8 mouse cellular contexts compared by ENCODE assay signal in the genomic region with DNA sequence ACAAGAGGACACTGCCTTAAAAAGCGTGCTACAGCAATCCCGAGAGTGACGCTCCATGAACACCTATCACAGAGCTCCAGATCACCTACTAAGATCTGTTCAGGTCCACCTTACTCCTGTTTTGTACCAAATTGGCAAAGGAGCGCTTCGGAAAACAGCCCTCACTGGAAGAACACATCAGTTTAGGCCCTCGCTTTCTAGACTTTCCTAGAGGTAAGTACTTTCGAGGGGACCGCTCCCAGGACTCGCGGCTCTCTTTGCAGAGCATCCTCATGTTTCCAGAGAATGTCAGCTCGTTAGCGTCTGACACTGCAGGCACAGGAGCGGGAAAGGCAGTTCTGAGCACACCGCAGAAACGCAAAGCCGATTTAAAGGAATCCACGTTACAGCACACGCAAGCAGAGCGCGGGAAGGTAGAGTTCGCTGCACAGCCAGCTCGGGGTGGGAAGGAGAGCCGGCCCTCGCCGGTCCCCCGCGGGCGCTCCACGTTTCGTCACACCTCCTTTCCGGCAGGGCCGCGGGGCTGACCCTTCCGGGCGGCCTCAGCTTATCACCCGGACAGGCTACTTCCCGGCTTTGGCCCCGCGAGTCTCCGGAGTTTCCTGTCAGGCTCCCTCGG. TPM values are rescaled to one million over a fixed set of nuclear protein-coding genes. Genes with fewer than 3 reads are reported as not detected.
A peak's percentile ranks its signal among the peaks of the same experiment; 100 is the strongest.
DNase-seq lines count a peak whose midpoint lies in the region; ATAC-seq and TF ChIP-seq lines count a peak whose summit lies in the region.

A gene (plus strand): TSS at position 51 of the 619 bp plus-strand sequence.

- peak within 1 kb of the TSS; percentile 87 for H3K27ac ChIP-seq in forebrain, postnatal 0 days (ENCODE audit: low read depth, low read length)
- H3K27ac ChIP-seq in hindbrain, embryonic 16.5 days (ENCODE audit: low read depth, low read length) = peak within 1 kb of the TSS; percentile 95
- H3K27ac ChIP-seq in liver, embryonic 14.5 days = no peak within 1 kb of the TSS

- peak within 1 kb of the TSS; percentile 88 for H3K4me2 ChIP-seq in forebrain, postnatal 0 days (ENCODE audit: low read depth)
- H3K4me2 ChIP-seq in hindbrain, embryonic 16.5 days (ENCODE audit: low read length) = peak within 1 kb of the TSS; percentile 88
- peak within 1 kb of the TSS; percentile 99 for H3K4me2 ChIP-seq in liver, embryonic 14.5 days (ENCODE audit: low read depth)

- ATAC-seq in forebrain, postnatal 0 days = peak; percentile 23
- ATAC-seq in hindbrain, embryonic 16.5 days = no peak
- ATAC-seq in liver, embryonic 14.5 days (ENCODE audit: insufficient read depth) = peak; percentile 38

- peak in 1 of 2 experiments; percentile 28 for DNase-seq in left cerebral cortex, adult 18-20 months (ENCODE audit: low spot score in 2 of 2)
- DNase-seq in left cerebral cortex, adult 11 months (ENCODE audit: low spot score) = no peak
- DNase-seq in adrenal gland, postnatal 14 days = peak; percentile 15
- no peak for DNase-seq in forebrain, postnatal 0 days
- DNase-seq in liver, embryonic 14.5 days (ENCODE audit: low read depth in 3 of 3, low spot score in 3 of 3) = peak in 1 of 3 experiments; percentile 7
- DNase-seq in ovary, postnatal 14 days (ENCODE audit: low spot score) = no peak
- no peak for DNase-seq in right cerebral cortex, postnatal 4 days

- TF ChIP-seq EP300 in liver, embryonic 14.5 days (IDR thresholded peaks at IDR 0.05; ENCODE audit: low read depth) = 0 out of 2 replicates have a peak, but pooled peaks have one; percentile 10

- H3K4me1 ChIP-seq in forebrain, postnatal 0 days (ENCODE audit: insufficient read depth) = peaks cover 7% of the 10 kb centered on the region; the same call in 1 of the 2 replicates
- H3K4me1 ChIP-seq in hindbrain, embryonic 16.5 days (ENCODE audit: control insufficient read depth, insufficient read depth, low read depth, low read length) = no peaks in the 10 kb centered on the region; the same call in 1 of the 2 replicates
- H3K4me1 ChIP-seq in liver, embryonic 14.5 days (replicated peaks; ENCODE audit: control insufficient read depth in 2 of 2, insufficient read depth in 2 of 2, low read length in 1 of 2) = peaks cover 8 to 9% of the 10 kb centered on the region in 2 experiments

- peak within 1 kb of the TSS; percentile 94 for H3K9ac ChIP-seq in forebrain, postnatal 0 days
- peak within 1 kb of the TSS; percentile 96 for H3K9ac ChIP-seq in hindbrain, embryonic 16.5 days (ENCODE audit: low read depth, low read length)
- peak within 1 kb of the TSS; percentile 66 for H3K9ac ChIP-seq in liver, embryonic 14.5 days (replicated peaks)

- peak within 1 kb of the TSS; percentile 95 for H3K4me3 ChIP-seq in forebrain, postnatal 0 days (ENCODE audit: low read depth, low read length)
- H3K4me3 ChIP-seq in hindbrain, embryonic 16.5 days (ENCODE audit: low read length) = peak within 1 kb of the TSS; percentile 99
- peak within 1 kb of the TSS; percentile 77 to 81 for H3K4me3 ChIP-seq in liver, embryonic 14.5 days (ENCODE audit: insufficient read depth in 1 of 2, low read depth in 2 of 2, low read length in 2 of 2)

- no peaks in the 10 kb centered on the region for H3K27me3 ChIP-seq in forebrain, postnatal 0 days (ENCODE audit: insufficient read depth, low read length)
- no peaks in the 10 kb centered on the region for H3K27me3 ChIP-seq in hindbrain, embryonic 16.5 days (replicated peaks; ENCODE audit: control insufficient read depth, insufficient read depth, low read length)
- H3K27me3 ChIP-seq in liver, embryonic 14.5 days (ENCODE audit: control insufficient read depth, insufficient read depth, low read length) = peaks cover 10% of the 10 kb centered on the region; the same call in 1 of the 2 replicates

- no peak for TF ChIP-seq CTCF in forebrain, postnatal 0 days (IDR thresholded peaks at IDR 0.05; ENCODE audit: low read depth)
- no peak for TF ChIP-seq CTCF in liver, embryonic 14.5 days (IDR thresholded peaks at IDR 0.05; ENCODE audit: low read depth)

- WGBS in forebrain, postnatal 0 days = 1% methylated on average over 41 of the region's 41 CpGs
- WGBS in hindbrain, embryonic 16.5 days = under 1% methylated on average over 37 of the region's 41 CpGs
- WGBS in liver, embryonic 14.5 days (ENCODE audit: insufficient replicate concordance) = 2% methylated on average over 41 of the region's 41 CpGs

- no peaks in the 10 kb centered on the region for H3K36me3 ChIP-seq in forebrain, postnatal 0 days (ENCODE audit: insufficient read depth)
- no peaks in the 10 kb centered on the region for H3K36me3 ChIP-seq in hindbrain, embryonic 16.5 days (ENCODE audit: control insufficient read depth, insufficient read depth, low read length)
- no peaks in the 10 kb centered on the region for H3K36me3 ChIP-seq in liver, embryonic 14.5 days (replicated peaks; ENCODE audit: control insufficient read depth, insufficient read depth, low read depth)

- H3K9me3 ChIP-seq in forebrain, postnatal 0 days (ENCODE audit: low read length) = no peaks in the 10 kb centered on the region
- no peaks in the 10 kb centered on the region for H3K9me3 ChIP-seq in hindbrain, embryonic 16.5 days (ENCODE audit: control insufficient read depth, low read length)
- H3K9me3 ChIP-seq in liver, embryonic 14.5 days (ENCODE audit: control insufficient read depth, low read length) = no peaks in the 10 kb centered on the region

RNA-seq across cellular contexts. Expression of the gene that starts here (rescaled TPM):
- total RNA-seq in left cerebral cortex, adult 18-20 months (2021) = 10 to 100 TPM; 31.2 to 31.7 TPM
- 18.1 and 20.0 TPM in 2 replicates for total RNA-seq in adrenal gland, postnatal 14 days (2021)
- 30.2 and 31.8 TPM in 2 replicates for total RNA-seq in forebrain, postnatal 0 days (2014; rRNA removed)
- polyA plus RNA-seq in forebrain, postnatal 0 days (2015; fragmentation: Nextera tagmentation; extraction: Ambion mirVana) = 18.0 and 22.1 TPM in 2 replicates
- polyA plus RNA-seq in hindbrain, embryonic 16.5 days (2015; fragmentation: Nextera tagmentation; extraction: Ambion mirVana) = 33.4 and 35.9 TPM in 2 replicates
- 1.6 and 2.9 TPM in 2 replicates for polyA plus RNA-seq in liver, embryonic 14.5 days (2012; rRNA removed)
- polyA plus RNA-seq in liver, embryonic 14.5 days (2014; fragmentation: Nextera tagmentation; extraction: Ambion mirVana) = 7.0 and 10.1 TPM in 2 replicates
